Mouse (Mus musculus) myocyte (in vitro differentiated cells): ENCODE results near the gene Mapkapk2.

Experiments used
- CEBPB ChIP-seq: IDR thresholded peaks from 2 replicates; pipeline ENCODE4 v1.6.1; 2011; ENCODE audit warnings: mild to moderate bottlenecking, moderate library complexity; ENCODE audit not compliant: poor library complexity, insufficient read depth, severe bottlenecking
- MAX ChIP-seq: IDR thresholded peaks from one replicate; pipeline ENCODE4 v1.6.1; 2011; ENCODE audit warnings: low read depth, mild to moderate bottlenecking, control low read depth
- MYOG ChIP-seq, 3 experiments: IDR thresholded peaks; one replicate each; pipeline ENCODE4 v1.6.1; 2011; ENCODE audit warnings: control low read depth in 2 of 3, low read depth in 2 of 3, mild to moderate bottlenecking in 2 of 3; ENCODE audit not compliant: insufficient read length in 2 of 3, control insufficient read depth in 1 of 3, insufficient read depth in 1 of 3
- POLR2A ChIP-seq: IDR thresholded peaks from one replicate; pipeline ENCODE4 v1.6.1; 2011; ENCODE audit warnings: low read depth, mild to moderate bottlenecking, control low read depth, moderate library complexity; ENCODE audit not compliant: insufficient read length
- TCF12 ChIP-seq: IDR thresholded peaks from one replicate; pipeline ENCODE4 v1.6.1; 2011; ENCODE audit warnings: mild to moderate bottlenecking, control low read depth; ENCODE audit not compliant: poor library complexity, insufficient read depth, severe bottlenecking
- TCF3 ChIP-seq: IDR thresholded peaks from one replicate; pipeline ENCODE4 v1.6.1; 2011; ENCODE audit warnings: low read depth, control low read depth; ENCODE audit not compliant: insufficient read length
- USF1 ChIP-seq: IDR thresholded peaks from one replicate; pipeline ENCODE4 v1.6.1; 2011; ENCODE audit warnings: low read depth, mild to moderate bottlenecking, control low read depth, moderate library complexity

DNA sequence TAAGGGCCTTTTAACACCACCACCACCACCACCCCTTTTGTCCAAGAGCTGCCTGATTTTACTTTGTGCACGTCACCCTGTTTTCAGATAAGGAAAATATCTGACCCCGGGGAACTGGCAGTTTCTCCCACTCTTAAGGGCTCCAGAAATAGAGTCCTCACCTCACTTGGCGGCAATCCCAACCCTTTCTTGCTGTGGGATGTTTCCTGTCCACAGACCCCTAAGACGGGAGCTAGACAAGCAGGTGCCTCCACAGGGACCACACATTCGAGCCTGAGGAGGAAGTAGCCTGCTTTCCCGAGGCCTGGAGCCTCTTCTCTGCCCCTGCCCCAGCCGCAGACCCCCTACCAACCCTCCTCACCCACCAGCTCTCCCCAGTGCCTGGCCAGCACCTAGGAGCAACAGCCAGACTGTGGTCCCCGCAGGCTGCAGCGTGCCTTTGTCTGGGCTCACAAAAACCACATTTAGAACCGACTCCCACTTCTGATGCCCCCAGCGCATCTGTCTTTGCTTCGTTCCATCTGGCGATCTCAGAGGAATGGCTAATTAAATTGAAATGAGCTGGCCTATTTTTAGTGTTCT lies 18.9 kb upstream of the Mapkapk2 start:
- no peak for TF ChIP-seq POLR2A
- TF ChIP-seq TCF12: no peak
- TF ChIP-seq MAX: no peak
- no peak for TF ChIP-seq CEBPB
- no peak for TF ChIP-seq MYOG (IDR thresholded peaks at IDR 0.05; ENCODE audit: control insufficient read depth in 1 of 3, insufficient read depth in 1 of 3, insufficient read length in 2 of 3, low read depth in 2 of 3)
- no peak for TF ChIP-seq TCF3
- no peak for TF ChIP-seq USF1
